Mouse (Mus musculus) midbrain, postnatal 0 days (tissue): ENCODE data around the gene Trp53rka. TPM values are rescaled to one million over a fixed set of nuclear protein-coding genes. Genes with fewer than 3 reads are reported as not detected.

Experiments used
- ATAC-seq: fragments of 200-750 bp; cut with Nextera tagmentation; 2 replicates; pipeline ENCODE4 v1.8.0; 2017; ENCODE audit warnings: moderate number of reproducible peaks, mild to moderate bottlenecking, moderate TSS enrichment, moderate library complexity; ENCODE audit not compliant: low FRiP score
- DNase-seq: peaks from one replicate; pipeline ENCODE4 v3.0.0-alpha.2; 2015; ENCODE audit warnings: low spot score
- H3K27ac ChIP-seq: fragments of 300-500 bp; sonication (generic); 2 replicates; pipeline ENCODE4 v1.5.1; 2014; ENCODE audit warnings: low read depth, mild to moderate bottlenecking, low read length, mixed read lengths
- H3K27me3 ChIP-seq: fragments of 300-500 bp; sonication (generic); 2 replicates; pipeline ENCODE4 v1.6.1; 2014; ENCODE audit warnings: low read length, control low read depth, mixed read lengths; ENCODE audit not compliant: insufficient read depth
- H3K36me3 ChIP-seq: fragments of 300-500 bp; sonication (generic); 2 replicates; pipeline ENCODE4 v1.6.1; 2014; ENCODE audit warnings: low read length, control low read depth, mixed read lengths; ENCODE audit not compliant: insufficient read depth
- H3K4me1 ChIP-seq: fragments of 300-500 bp; sonication (generic); 2 replicates; pipeline ENCODE4 v1.6.1; 2014; ENCODE audit warnings: mild to moderate bottlenecking, control low read depth, antibody characterized with exemption, low read length, mixed read lengths; ENCODE audit not compliant: insufficient read depth
- H3K4me2 ChIP-seq: fragments of 300-500 bp; sonication (generic); 2 replicates; pipeline ENCODE4 v1.6.1; 2014; ENCODE audit warnings: low read depth, mild to moderate bottlenecking, low read length, mixed read lengths; ENCODE audit not compliant: poor library complexity, severe bottlenecking
- H3K4me3 ChIP-seq: fragments of 300-500 bp; sonication (generic); 2 replicates; pipeline ENCODE4 v1.5.1; 2014; ENCODE audit warnings: low read depth, mild to moderate bottlenecking, low read length, moderate library complexity
- H3K9ac ChIP-seq: fragments of 300-500 bp; sonication (generic); replicated peaks from 2 replicates; pipeline ENCODE4 v1.6.1; 2014; ENCODE audit warnings: mild to moderate bottlenecking, low read length, moderate library complexity, mixed read lengths; ENCODE audit not compliant: poor library complexity, severe bottlenecking
- H3K9me3 ChIP-seq: fragments of 300-500 bp; sonication (generic); 2 replicates; pipeline ENCODE4 v1.6.1; 2016; ENCODE audit warnings: low read length, control low read depth
- CTCF ChIP-seq: IDR thresholded peaks from 2 replicates; pipeline ENCODE4 v1.5.1; 2016; ENCODE audit warnings: antibody characterized with exemption, mild to moderate bottlenecking
- WGBS: fragments of 180-500 bp; shearing (Covaris S2); extraction: QIAGEN DNeasy Blood & Tissue Kit; methylation state at CpG from one replicate; pipeline ENCODE4 v1.1.7; 2014; 5-methylcytosine and 5-hydroxymethylcytosine counted together
- polyA plus RNA-seq: library from polyadenylated mRNA; unstranded; fragments of >200 nt; fragmentation: Nextera tagmentation; extraction: Ambion mirVana; gene quantifications from 2 replicates; pipeline ENCODE4 v1.2.1, GENCODE M21; 2015
- total RNA-seq: library from RNA; depleted of rRNA; stranded (reverse); fragments of >200 nt; gene quantifications from 2 replicates; pipeline ENCODE4 v1.2.3, GENCODE M21; 2014

The Trp53rka gene
- total and polyA plus RNA-seq, 2 experiments from 2014 or later: 37.0 to 37.1 TPM

GRCm38 (mm10) chr2:165459663-165460062, 33.5 kb downstream of the Trp53rka start:
- Histone ChIP-seq H3K36me3 (no peaks in the 10 kb centered on the region), H3K4me2 (no peak overlapping the region), H3K4me1 (no peaks in the 10 kb centered on the region), H3K27me3 (no peaks in the 10 kb centered on the region), H3K9ac (no peak overlapping the region), H3K9me3 (no peaks in the 10 kb centered on the region), H3K4me3 (no peak overlapping the region), H3K27ac (no peak overlapping the region)
- TF ChIP-seq CTCF: no peak
- DNase-seq: no peak
- 31% methylated on average over 7 of the region's 7 CpGs for WGBS
- no peak for ATAC-seq

- WGBS: 54% methylated on average over 5 of the region's 5 CpGs
- no peaks in the 10 kb centered on the region for H3K4me1 ChIP-seq
- TF ChIP-seq CTCF: no peak
- no peak for ATAC-seq
- H3K27ac ChIP-seq: no peak overlapping the region
- no peak overlapping the region for H3K9ac ChIP-seq
- no peaks in the 10 kb centered on the region for H3K27me3 ChIP-seq
- no peak overlapping the region for H3K4me2 ChIP-seq
- no peaks in the 10 kb centered on the region for H3K36me3 ChIP-seq
- H3K9me3 ChIP-seq: no peaks in the 10 kb centered on the region
- no peak overlapping the region for H3K4me3 ChIP-seq
- no peak for DNase-seq
Observed at GRCm38 (mm10) chr2:165458189-165458588, 34.9 kb downstream of the Trp53rka start.

GRCm38 (mm10) chr2:165456710-165457109, 36.4 kb downstream of the Trp53rka start:
- DNase-seq (no peak), ATAC-seq (no peak)
- no peak overlapping the region for H3K4me2 ChIP-seq
- whole genome bisulfite sequencing: 66% methylated on average over 2 of the region's 2 CpGs
- no peak overlapping the region for H3K4me3 ChIP-seq
- no peak for TF ChIP-seq CTCF
- no peak overlapping the region for H3K27ac ChIP-seq
- H3K9me3 ChIP-seq: no peaks in the 10 kb centered on the region
- no peak overlapping the region for H3K9ac ChIP-seq
- no peaks in the 10 kb centered on the region for H3K36me3 ChIP-seq
- no peaks in the 10 kb centered on the region for H3K4me1 ChIP-seq
- H3K27me3 ChIP-seq: no peaks in the 10 kb centered on the region

GRCm38 (mm10) chr2:165452730-165453693, 40.1 kb downstream of the Trp53rka start:
- no peaks in the 10 kb centered on the region for H3K9me3 ChIP-seq
- no peak overlapping the region for H3K27ac ChIP-seq
- no peaks in the 10 kb centered on the region for H3K4me1 ChIP-seq
- no peak for DNase-seq
- no peak overlapping the region for H3K9ac ChIP-seq
- WGBS: 75% methylated on average over 12 of the region's 12 CpGs
- TF ChIP-seq CTCF: no peak
- H3K27me3 ChIP-seq: no peaks in the 10 kb centered on the region
- no peak for ATAC-seq
- H3K36me3 ChIP-seq: no peaks in the 10 kb centered on the region
- H3K4me3 ChIP-seq: no peak overlapping the region
- H3K4me2 ChIP-seq: no peak overlapping the region

GRCm38 (mm10) chr2:165448475-165448874, 44.6 kb downstream of the Trp53rka start:
- Histone ChIP-seq H3K4me2 (no peak overlapping the region), H3K9me3 (no peaks in the 10 kb centered on the region), H3K27ac (no peak overlapping the region), H3K9ac (no peak overlapping the region), H3K36me3 (no peaks in the 10 kb centered on the region), H3K27me3 (no peaks in the 10 kb centered on the region), H3K4me1 (no peaks in the 10 kb centered on the region), H3K4me3 (no peak overlapping the region)
- ATAC-seq (no peak), DNase-seq (no peak)
- 88% methylated on average over 9 of the region's 9 CpGs for WGBS
- TF ChIP-seq CTCF: no peak

GRCm38 (mm10) chr2:165444861-165445260, 48.3 kb downstream of the Trp53rka start:
- no peak overlapping the region for H3K27ac ChIP-seq
- ATAC-seq (no peak), DNase-seq (no peak)
- H3K4me3 ChIP-seq: no peak overlapping the region
- H3K4me2 ChIP-seq: no peak overlapping the region
- 88% methylated on average over 3 of the region's 3 CpGs for WGBS
- TF ChIP-seq CTCF: no peak
- no peaks in the 10 kb centered on the region for H3K9me3 ChIP-seq
- no peaks in the 10 kb centered on the region for H3K4me1 ChIP-seq
- no peak overlapping the region for H3K9ac ChIP-seq
- no peaks in the 10 kb centered on the region for H3K36me3 ChIP-seq
- no peaks in the 10 kb centered on the region for H3K27me3 ChIP-seq
